Mouse (Mus musculus): ENCODE measurements around the gene Cenpt. TPM values are rescaled to one million over a fixed set of nuclear protein-coding genes. Genes with fewer than 3 reads are reported as not detected.

Gene Cenpt
- total RNA-seq (2017) = 14.3 and 14.6 TPM in 2 replicates

GRCm38 (mm10) chr8:105853178-105853577 lies at the start of gene Cenpt:
TSS of gene Cenpt (minus strand) at chr8:105853278.
- no peak for ATAC-seq (replicated peaks in 1 of 2; ENCODE audit: insufficient read depth in 1 of 2, low FRiP score in 2 of 2, low TSS enrichment in 1 of 2, low read depth in 1 of 2, poor library complexity in 2 of 2, severe bottlenecking in 2 of 2)

DNA sequence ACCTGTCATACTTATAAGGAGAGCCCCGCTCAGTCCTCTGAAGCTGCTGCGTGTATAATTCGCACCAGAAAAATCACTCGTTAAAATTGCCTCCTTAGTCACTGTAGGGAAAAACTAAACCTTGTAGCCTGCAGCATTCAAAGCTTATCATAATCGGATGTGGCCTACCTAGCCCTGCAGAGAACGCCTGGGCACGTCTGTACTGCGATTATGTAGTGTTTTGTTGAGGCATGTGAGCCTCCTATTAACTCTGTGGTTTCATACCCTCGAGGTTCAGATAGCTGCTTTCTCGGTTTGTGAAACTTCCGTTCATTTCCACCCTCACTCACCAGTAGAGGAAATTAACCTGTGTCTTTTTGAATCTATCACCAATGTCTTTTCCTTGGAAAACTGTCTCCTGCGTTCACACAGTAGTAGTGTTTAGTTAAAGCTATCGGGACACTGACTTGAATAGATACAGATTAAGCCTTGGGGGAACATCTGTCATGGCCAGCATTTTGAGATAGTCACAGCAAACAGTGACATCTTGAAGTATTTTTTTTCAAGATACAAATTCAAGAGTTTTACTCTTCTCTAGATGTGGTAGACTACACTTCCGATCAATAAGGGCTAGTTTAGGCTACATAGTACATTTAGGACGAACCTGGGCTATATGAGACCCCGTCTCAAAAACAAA lies 48.0 kb upstream of the Cenpt start:
- peak; percentile 9 to 44; a peak in 1 of 4 replicates for ATAC-seq (replicated peaks in 1 of 2; ENCODE audit: insufficient read depth in 1 of 2, low FRiP score in 2 of 2, low TSS enrichment in 1 of 2, low read depth in 1 of 2, poor library complexity in 2 of 2, severe bottlenecking in 2 of 2)

GRCm38 (mm10) chr8:105900180-105900940 lies 47.3 kb upstream of the Cenpt start, which contains the start of gene Pskh1:
TSS of gene Pskh1 (plus strand) at chr8:105900441.
- peak; percentile 95 to 96 for ATAC-seq (replicated peaks in 1 of 2; ENCODE audit: insufficient read depth in 1 of 2, low FRiP score in 2 of 2, low TSS enrichment in 1 of 2, low read depth in 1 of 2, poor library complexity in 2 of 2, severe bottlenecking in 2 of 2)

DNA sequence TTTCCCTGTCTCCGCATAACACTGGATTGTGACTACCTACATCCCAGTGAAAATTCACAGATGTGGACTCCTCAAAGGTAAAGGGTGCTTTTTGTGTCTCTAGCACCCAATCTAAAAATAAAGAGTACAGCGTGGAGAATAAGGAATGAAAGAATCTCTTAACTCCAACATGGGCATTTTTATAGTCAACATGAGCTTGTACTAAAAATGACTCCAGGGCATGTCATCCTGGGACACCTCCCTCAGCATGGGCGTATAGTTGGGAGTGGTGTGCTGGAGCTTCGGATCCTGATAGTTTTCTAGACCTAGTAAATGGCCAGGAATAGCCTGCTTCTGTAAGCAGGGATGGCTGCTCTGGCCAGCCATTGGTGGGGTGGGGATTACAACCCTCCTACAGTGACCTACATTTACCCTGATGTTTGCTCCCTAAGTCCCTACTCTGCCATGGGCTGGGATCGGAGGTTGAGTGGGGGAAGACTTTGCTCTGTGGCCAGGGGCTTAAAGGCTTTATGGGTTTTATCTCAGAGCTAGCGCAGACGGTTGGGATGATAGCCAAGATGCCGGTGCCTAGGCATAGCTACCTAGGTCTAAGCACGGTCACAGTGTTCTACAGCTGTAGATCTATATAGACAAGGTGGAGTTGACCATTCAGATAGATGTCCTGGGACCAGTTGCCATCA lies 44.9 kb upstream of the Cenpt start:
- ATAC-seq (replicated peaks in 1 of 2; ENCODE audit: insufficient read depth in 1 of 2, low FRiP score in 2 of 2, low TSS enrichment in 1 of 2, low read depth in 1 of 2, poor library complexity in 2 of 2, severe bottlenecking in 2 of 2) = no peak

- peak; percentile 43 to 46; a peak in 2 of 4 replicates for ATAC-seq (replicated peaks in 1 of 2; ENCODE audit: insufficient read depth in 1 of 2, low FRiP score in 2 of 2, low TSS enrichment in 1 of 2, low read depth in 1 of 2, poor library complexity in 2 of 2, severe bottlenecking in 2 of 2)
Measured at GRCm38 (mm10) chr8:105893339-105893738, 40.3 kb upstream of the Cenpt start, which contains the start of gene Nrn1l. TSS of gene Nrn1l (plus strand) at chr8:105893567.

DNA sequence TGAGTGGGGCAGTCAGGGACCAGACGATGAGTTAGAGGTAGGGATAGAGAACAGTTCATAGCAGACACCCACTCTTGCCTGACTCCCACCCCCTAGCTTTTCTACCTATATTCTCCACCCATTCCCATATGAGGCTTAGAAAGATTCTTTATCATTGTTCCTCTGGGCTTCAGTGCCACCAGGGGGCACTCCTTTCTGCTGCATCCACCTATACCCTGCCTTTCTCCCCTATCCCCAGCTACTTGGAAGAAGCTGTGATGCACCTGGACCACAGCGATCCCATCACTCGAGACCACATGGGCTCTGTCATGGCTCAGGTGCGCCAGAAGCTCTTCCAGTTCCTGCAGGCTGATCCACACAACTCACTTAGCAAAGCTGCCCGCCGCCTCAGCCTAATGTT lies 39.4 kb upstream of the Cenpt start:
- no peak; a peak in 1 of 4 replicates for ATAC-seq (replicated peaks in 1 of 2; ENCODE audit: insufficient read depth in 1 of 2, low FRiP score in 2 of 2, low TSS enrichment in 1 of 2, low read depth in 1 of 2, poor library complexity in 2 of 2, severe bottlenecking in 2 of 2)

DNA sequence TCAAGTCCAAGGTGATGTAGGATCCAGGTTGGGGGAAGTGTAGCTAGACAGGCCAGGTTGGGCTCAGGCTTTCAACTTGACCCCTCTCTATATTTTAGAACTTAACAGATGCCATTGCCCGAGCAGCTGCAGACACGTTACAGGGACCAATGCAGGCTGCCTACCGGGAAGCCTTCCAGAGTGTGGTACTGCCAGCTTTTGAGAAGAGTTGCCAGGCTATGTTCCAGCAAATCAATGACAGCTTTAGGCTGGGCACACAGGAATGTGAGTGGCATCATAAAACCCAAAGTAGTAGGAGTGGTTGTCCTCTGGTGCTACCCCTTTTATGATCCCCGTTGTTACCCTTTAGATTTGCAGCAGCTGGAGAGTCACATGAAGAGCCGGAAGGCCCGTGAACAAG lies 37.8 kb upstream of the Cenpt start:
- no peak for ATAC-seq (replicated peaks in 1 of 2; ENCODE audit: insufficient read depth in 1 of 2, low FRiP score in 2 of 2, low TSS enrichment in 1 of 2, low read depth in 1 of 2, poor library complexity in 2 of 2, severe bottlenecking in 2 of 2)

- no peak for ATAC-seq (replicated peaks in 1 of 2; ENCODE audit: insufficient read depth in 1 of 2, low FRiP score in 2 of 2, low TSS enrichment in 1 of 2, low read depth in 1 of 2, poor library complexity in 2 of 2, severe bottlenecking in 2 of 2)
Measured at GRCm38 (mm10) chr8:105889756-105890465, 36.8 kb upstream of the Cenpt start.

GRCm38 (mm10) chr8:105880754-105881520 lies 27.9 kb upstream of the Cenpt start, which contains the start of gene Edc4:
TSS of gene Edc4 (plus strand) at chr8:105880881.
- peak; percentile 79 to 94 for ATAC-seq (replicated peaks in 1 of 2; ENCODE audit: insufficient read depth in 1 of 2, low FRiP score in 2 of 2, low TSS enrichment in 1 of 2, low read depth in 1 of 2, poor library complexity in 2 of 2, severe bottlenecking in 2 of 2)

- ATAC-seq (replicated peaks in 1 of 2; ENCODE audit: insufficient read depth in 1 of 2, low FRiP score in 2 of 2, low TSS enrichment in 1 of 2, low read depth in 1 of 2, poor library complexity in 2 of 2, severe bottlenecking in 2 of 2) = no peak
Measured at GRCm38 (mm10) chr8:105874301-105874700, 21.2 kb upstream of the Cenpt start.

- no peak for ATAC-seq (replicated peaks in 1 of 2; ENCODE audit: insufficient read depth in 1 of 2, low FRiP score in 2 of 2, low TSS enrichment in 1 of 2, low read depth in 1 of 2, poor library complexity in 2 of 2, severe bottlenecking in 2 of 2)
Measured at GRCm38 (mm10) chr8:105866364-105867029, 13.4 kb upstream of the Cenpt start.

- no peak for ATAC-seq (replicated peaks in 1 of 2; ENCODE audit: insufficient read depth in 1 of 2, low FRiP score in 2 of 2, low TSS enrichment in 1 of 2, low read depth in 1 of 2, poor library complexity in 2 of 2, severe bottlenecking in 2 of 2)
Measured at GRCm38 (mm10) chr8:105861951-105862350, 8.9 kb upstream of the Cenpt start.

DNA sequence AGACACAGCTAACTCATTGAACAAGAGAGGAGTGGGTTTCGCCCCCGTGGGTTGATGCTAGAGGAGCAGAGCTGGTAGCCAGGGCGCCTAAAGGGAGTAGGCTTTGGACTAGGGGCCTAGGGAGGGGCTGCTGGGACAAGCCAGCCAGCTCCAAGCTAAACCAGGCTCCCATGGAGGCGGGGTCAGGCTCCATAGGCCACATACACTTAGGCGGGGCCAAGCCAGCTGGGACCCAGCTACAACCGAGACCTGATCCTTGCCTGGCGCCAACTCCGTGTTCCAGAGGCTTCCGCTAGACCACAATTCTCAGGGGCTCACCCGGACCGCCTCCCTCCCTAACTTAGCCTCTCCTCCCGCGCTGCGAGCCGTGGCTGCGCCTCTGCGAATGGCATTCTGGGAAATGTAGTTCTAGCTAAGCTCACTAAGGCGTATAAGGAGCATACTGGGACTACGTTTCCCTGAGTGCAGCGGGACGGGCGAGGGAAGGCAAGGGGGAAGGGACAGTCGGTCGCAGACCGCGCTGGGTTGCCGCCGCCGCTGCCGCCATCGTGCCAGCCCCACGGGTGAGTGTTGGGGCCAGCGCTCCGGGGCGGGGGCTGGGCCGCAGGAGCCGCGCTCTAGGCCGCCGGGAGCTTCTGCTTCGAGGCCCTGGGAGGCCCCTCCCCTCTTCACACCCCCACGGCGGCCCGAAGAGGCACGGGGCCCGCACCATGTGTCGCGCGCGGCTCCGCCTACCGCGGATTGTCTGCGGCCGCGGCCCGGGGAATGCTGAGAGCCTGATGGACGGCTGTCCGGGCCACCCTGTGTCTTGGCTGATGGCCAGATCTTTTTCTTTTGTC lies 7.3 kb upstream of the Cenpt start, which contains the start of gene Nutf2:
Gene Nutf2 (plus strand): TSS at position 438 of the 839 bp plus-strand sequence.
- peak; percentile 95 to 97 for ATAC-seq (replicated peaks in 1 of 2; ENCODE audit: insufficient read depth in 1 of 2, low FRiP score in 2 of 2, low TSS enrichment in 1 of 2, low read depth in 1 of 2, poor library complexity in 2 of 2, severe bottlenecking in 2 of 2)

- no peak for ATAC-seq (replicated peaks in 1 of 2; ENCODE audit: insufficient read depth in 1 of 2, low FRiP score in 2 of 2, low TSS enrichment in 1 of 2, low read depth in 1 of 2, poor library complexity in 2 of 2, severe bottlenecking in 2 of 2)
Measured at GRCm38 (mm10) chr8:105859314-105859713, 6.2 kb upstream of the Cenpt start.

- no peak; a peak in 1 of 4 replicates for ATAC-seq (replicated peaks in 1 of 2; ENCODE audit: insufficient read depth in 1 of 2, low FRiP score in 2 of 2, low TSS enrichment in 1 of 2, low read depth in 1 of 2, poor library complexity in 2 of 2, severe bottlenecking in 2 of 2)
Measured at GRCm38 (mm10) chr8:105858495-105858894, 5.4 kb upstream of the Cenpt start.

All from hematopoietic stem cell, adult 5-6 weeks (primary cell).